In the genomic region with DNA sequence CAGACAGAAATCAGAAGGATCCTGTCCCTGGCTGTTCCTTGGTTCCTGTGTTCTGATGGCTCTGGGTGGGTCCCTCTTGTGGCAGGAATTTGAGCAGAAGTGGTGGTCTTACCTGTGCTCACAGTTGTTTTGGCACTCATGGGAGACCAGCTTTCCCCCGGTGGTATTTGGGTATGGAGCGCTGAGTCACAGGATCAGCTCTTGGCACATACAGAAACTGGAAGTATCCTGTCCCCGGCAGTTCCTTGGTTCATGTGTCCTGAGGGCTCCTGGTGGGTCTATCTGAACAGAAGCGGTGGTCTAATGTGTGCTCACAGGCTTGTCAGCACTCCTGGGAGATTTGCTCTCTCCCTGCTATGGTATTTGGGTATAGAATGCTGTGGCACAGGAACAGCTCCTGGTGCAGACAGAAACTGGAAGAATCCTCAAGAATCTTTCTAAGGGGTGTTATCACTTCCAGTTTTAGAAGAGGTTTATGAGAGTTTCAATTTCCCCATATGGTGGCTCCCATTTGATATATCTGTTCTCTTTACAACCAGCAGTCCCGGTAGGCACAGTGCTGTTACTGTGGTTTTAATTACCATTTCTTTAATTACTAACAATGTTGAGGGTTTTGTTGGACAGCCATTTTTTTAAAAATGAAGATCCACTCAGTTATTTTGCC, we compare ENCODE assay signal across 23 mouse cellular contexts.
DNase-seq lines count a peak whose midpoint lies in the region; ATAC-seq lines count a peak whose summit lies in the region.
"Had no signal": no experiment of that assay in that cellular context is flagged by ENCODE, and none has a peak within 500 bp of the region (broad histone marks: within the 10 kb centered on the region; RNA-seq: fewer than 3 reads in every experiment).

No protein-coding gene starts in this region.

- H3K9me3 ChIP-seq in liver, embryonic 11.5 days (ENCODE audit: control insufficient read depth, low read length): no peaks in the 10 kb centered on the region
- H3K9me3 ChIP-seq: embryonic facial prominence, embryonic 15.5 days; hindbrain, embryonic 10.5 days; limb, embryonic 12.5 days; liver, embryonic 15.5 days; midbrain, embryonic 13.5 days; neural tube, embryonic 13.5 days had no signal

- no peak overlapping the region for H3K4me2 ChIP-seq in liver, embryonic 11.5 days
- H3K4me2 ChIP-seq: embryonic facial prominence, embryonic 15.5 days; limb, embryonic 12.5 days; liver, embryonic 15.5 days; midbrain, embryonic 13.5 days; neural tube, embryonic 13.5 days had no signal

- ATAC-seq in liver, embryonic 11.5 days (replicated peaks; ENCODE audit: low FRiP score): no peak
- peak; percentile 54; the same call in 1 of the 2 replicates for ATAC-seq in common myeloid progenitor, adult 5-6 weeks (replicated peaks; ENCODE audit: low read depth, poor library complexity, severe bottlenecking)
- ATAC-seq in megakaryocyte progenitor cell, adult 5-6 weeks (replicated peaks; ENCODE audit: poor library complexity): peak; percentile 57
- ATAC-seq: forebrain, postnatal 0 days; hindbrain, postnatal 0 days; midbrain, embryonic 13.5 days; Patski had no signal

- H3K9ac ChIP-seq in liver, embryonic 11.5 days (ENCODE audit: low read depth, low read length): no peak overlapping the region
- H3K9ac ChIP-seq: embryonic facial prominence, embryonic 15.5 days; forebrain, postnatal 0 days; limb, embryonic 12.5 days; liver, embryonic 15.5 days; midbrain, embryonic 13.5 days; neural tube, embryonic 13.5 days had no signal

- H3K4me3 ChIP-seq in liver, embryonic 11.5 days (ENCODE audit: low read depth, low read length): no peak overlapping the region
- H3K4me3 ChIP-seq: embryonic facial prominence, embryonic 15.5 days; gastrocnemius, adult 2 months; hindbrain, embryonic 10.5 days; limb, embryonic 12.5 days; liver, embryonic 15.5 days; midbrain, embryonic 13.5 days; neural tube, embryonic 13.5 days had no signal

- H3K27ac ChIP-seq in liver, embryonic 11.5 days (ENCODE audit: low read depth, low read length): no peak overlapping the region
- H3K27ac ChIP-seq: embryonic facial prominence, embryonic 15.5 days; gastrocnemius, adult 2 months; hindbrain, embryonic 10.5 days; hindbrain, postnatal 0 days; limb, embryonic 12.5 days; liver, embryonic 15.5 days; midbrain, embryonic 13.5 days; neural tube, embryonic 13.5 days had no signal

- H3K36me3 ChIP-seq in liver, embryonic 11.5 days (ENCODE audit: control insufficient read depth, insufficient read depth, low read length): no peaks in the 10 kb centered on the region
- H3K36me3 ChIP-seq: embryonic facial prominence, embryonic 15.5 days; hindbrain, embryonic 10.5 days; limb, embryonic 12.5 days; liver, embryonic 15.5 days; midbrain, embryonic 13.5 days had no signal

- no peaks in the 10 kb centered on the region for H3K27me3 ChIP-seq in liver, embryonic 11.5 days (replicated peaks; ENCODE audit: control insufficient read depth, insufficient read depth, low read length)
- H3K27me3 ChIP-seq: embryonic facial prominence, embryonic 15.5 days; limb, embryonic 12.5 days; liver, embryonic 15.5 days; midbrain, embryonic 13.5 days; neural tube, embryonic 13.5 days had no signal

- WGBS in liver, embryonic 11.5 days: 83% methylated on average over 5 of the region's 5 CpGs

- H3K4me1 ChIP-seq in liver, embryonic 11.5 days (replicated peaks; ENCODE audit: control insufficient read depth, insufficient read depth, low read length): no peaks in the 10 kb centered on the region
- H3K4me1 ChIP-seq: embryonic facial prominence, embryonic 15.5 days; hindbrain, embryonic 10.5 days; limb, embryonic 12.5 days; liver, embryonic 15.5 days; midbrain, embryonic 13.5 days; neural tube, embryonic 13.5 days had no signal

- DNase-seq in liver, embryonic 11.5 days (ENCODE audit: low spot score): peak; percentile 21
- DNase-seq in liver: no peak
- DNase-seq in R1 (ENCODE audit: low read depth, low spot score): peak; percentile 28
- DNase-seq in cerebellum, adult 9-10 months: no peak
- DNase-seq in cerebellum, adult 18-20 months: no peak
- DNase-seq: cerebellum, postnatal 10 days; forebrain, postnatal 0 days; gastrocnemius, adult 2 months; heart, adult 18-20 months; kidney, adult 18-20 months; kidney, postnatal 25 days; layer of hippocampus, adult 9-11 months; thymus, postnatal 36 days had no signal

Comparison
In these comparisons a context has a peak if more than half of its experiments do, and no peak if none do; other contexts are left out.
1. DNase-seq: peak in liver, embryonic 11.5 days (single experiment) and R1 (single experiment); none in liver (single experiment), cerebellum, adult 9-10 months (single experiment) and cerebellum, adult 18-20 months (0 of 2).